Mouse (Mus musculus): ENCODE measurements around the gene Zfp335.

Gene Zfp335

GRCm38 (mm10) chr2:164911086-164912048, at the start of gene Zfp335:
Zfp335 (minus strand) TSS chr2:164911757.
- peak; percentile 92 to 96 for DNase-seq

GRCm38 (mm10) chr2:164960716-164961441, 49.3 kb upstream of the Zfp335 start, which contains the start of gene Slc12a5:
Slc12a5 (plus strand) TSS chr2:164960802.
- DNase-seq: peak; percentile 71

- no peak for DNase-seq
Observed at GRCm38 (mm10) chr2:164957548-164958315, 46.2 kb upstream of the Zfp335 start.

GRCm38 (mm10) chr2:164956195-164956594, 44.6 kb upstream of the Zfp335 start:
- DNase-seq: no peak

- no peak for DNase-seq
Observed at GRCm38 (mm10) chr2:164955725-164956124, 44.2 kb upstream of the Zfp335 start.

GRCm38 (mm10) chr2:164953224-164953623, 41.7 kb upstream of the Zfp335 start:
- DNase-seq: peak; percentile 88 to 90

- DNase-seq: peak in 1 of 2 experiments; percentile 46
Observed at GRCm38 (mm10) chr2:164952448-164952847, 40.9 kb upstream of the Zfp335 start.

- peak; percentile 42 to 53 for DNase-seq
Observed at GRCm38 (mm10) chr2:164951745-164952144, 40.2 kb upstream of the Zfp335 start.

GRCm38 (mm10) chr2:164950501-164950900, 38.9 kb upstream of the Zfp335 start:
- DNase-seq: peak; percentile 65 to 70

GRCm38 (mm10) chr2:164948962-164949361, 37.4 kb upstream of the Zfp335 start:
- peak in 1 of 2 experiments; percentile 36 for DNase-seq

GRCm38 (mm10) chr2:164947930-164948329, 36.4 kb upstream of the Zfp335 start:
- peak in 1 of 2 experiments; percentile 23 for DNase-seq

- DNase-seq: no peak
Observed at GRCm38 (mm10) chr2:164947506-164947905, 35.9 kb upstream of the Zfp335 start.

- DNase-seq: peak; percentile 52 to 61
Observed at GRCm38 (mm10) chr2:164942692-164943290, 31.2 kb upstream of the Zfp335 start.

GRCm38 (mm10) chr2:164940140-164940830, 28.7 kb upstream of the Zfp335 start, which contains the start of gene Mmp9:
Mmp9 (plus strand) TSS chr2:164940780.
- DNase-seq: no peak

GRCm38 (mm10) chr2:164939106-164939505, 27.5 kb upstream of the Zfp335 start:
- DNase-seq: peak in 1 of 2 experiments; percentile 29

- DNase-seq: peak; percentile 50 to 57
Observed at GRCm38 (mm10) chr2:164938146-164939091, 26.9 kb upstream of the Zfp335 start.

GRCm38 (mm10) chr2:164935991-164936390, 24.4 kb upstream of the Zfp335 start:
- no peak for DNase-seq

- no peak for DNase-seq
Observed at GRCm38 (mm10) chr2:164933534-164933933, 22.0 kb upstream of the Zfp335 start.

- DNase-seq: no peak
Observed at GRCm38 (mm10) chr2:164930706-164931581, 19.4 kb upstream of the Zfp335 start.
